Mouse (Mus musculus) cortical plate, adult 2 months (tissue): ENCODE measurements around the gene Fam189b. TPM values are rescaled to one million over a fixed set of nuclear protein-coding genes. Genes with fewer than 3 reads are reported as not detected.

Experiments
- H3K27ac ChIP-seq: fragments of 200-500 bp; 2 replicates; pipeline ENCODE4 v1.5.1; 2012; ENCODE audit warnings: low read length, control low read depth, inconsistent platforms; ENCODE audit not compliant: insufficient read depth
- H3K4me1 ChIP-seq: fragments of 200-500 bp; 2 replicates; pipeline ENCODE4 v1.6.1; 2011; ENCODE audit warnings: low read length; ENCODE audit not compliant: control insufficient read depth, insufficient read depth
- H3K4me3 ChIP-seq: fragments of 200-500 bp; 2 replicates; pipeline ENCODE4 v1.5.1; 2011; ENCODE audit warnings: mild to moderate bottlenecking, low read length, control low read depth; ENCODE audit not compliant: insufficient read depth
- CTCF ChIP-seq: fragments of 200-500 bp; IDR thresholded peaks from 2 replicates; pipeline ENCODE4 v1.5.1; 2011; ENCODE audit warnings: mild to moderate bottlenecking, control low read depth, low read length; ENCODE audit not compliant: insufficient read depth; ENCODE audit errors: extremely low read depth
- POLR2A ChIP-seq: fragments of 200-500 bp; IDR thresholded peaks from 2 replicates; pipeline ENCODE4 v1.6.1; 2011; ENCODE audit warnings: mild to moderate bottlenecking, low read length, control low read depth; ENCODE audit not compliant: insufficient read depth; ENCODE audit errors: extremely low read depth
- polyA plus RNA-seq: library from polyadenylated mRNA; depleted of rRNA; stranded (reverse); fragments of >200 nt; gene quantifications from 2 replicates; pipeline ENCODE4 v1.2.3, GENCODE M21; 2012

The Fam189b gene
- polyA plus RNA-seq, 1 experiment: 84.1 TPM

GRCm38 (mm10) chr3:89195979-89196877 is 13.3 kb downstream of the Fam189b start:
- no peak overlapping the region for H3K27ac ChIP-seq
- TF ChIP-seq POLR2A (peak; percentile 84), CTCF (peak; percentile 61)
- H3K4me3 ChIP-seq: peak overlapping the region; percentile 40
- no peaks in the 10 kb centered on the region for H3K4me1 ChIP-seq

- Histone ChIP-seq H3K4me3 (no peak overlapping the region), H3K4me1 (no peaks in the 10 kb centered on the region), H3K27ac (no peak overlapping the region)
- TF ChIP-seq POLR2A (no peak), CTCF (no peak)
These were observed 16.9 kb downstream of the Fam189b start for GRCm38 (mm10) chr3:89199839-89200238.

- no peak within 1 kb of the TSS for H3K27ac ChIP-seq
- TF ChIP-seq CTCF: no peak
- peak; percentile 64 for TF ChIP-seq POLR2A
- no peaks in the 10 kb centered on the region for H3K4me1 ChIP-seq
- H3K4me3 ChIP-seq: peak within 1 kb of the TSS; percentile 44
These were observed 19.6 kb downstream of the Fam189b start, which contains the start of gene Gba for GRCm38 (mm10) chr3:89202253-89203141. Gene Gba (plus strand): TSS chr3:89202928.

GRCm38 (mm10) chr3:89203142-89203514 is 20.2 kb downstream of the Fam189b start:
- no peaks in the 10 kb centered on the region for H3K4me1 ChIP-seq
- no peak overlapping the region for H3K27ac ChIP-seq
- TF ChIP-seq POLR2A: no peak
- no peak for TF ChIP-seq CTCF
- peak overlapping the region; percentile 44 for H3K4me3 ChIP-seq

- TF ChIP-seq CTCF: no peak
- TF ChIP-seq POLR2A: no peak
- Histone ChIP-seq H3K4me1 (no peaks in the 10 kb centered on the region), H3K27ac (no peak overlapping the region), H3K4me3 (no peak overlapping the region)
These were observed 23.1 kb downstream of the Fam189b start for GRCm38 (mm10) chr3:89206079-89206478.

- TF ChIP-seq POLR2A (no peak), CTCF (no peak)
- Histone ChIP-seq H3K4me1 (no peaks in the 10 kb centered on the region), H3K27ac (no peak overlapping the region), H3K4me3 (no peak overlapping the region)
These were observed 23.8 kb downstream of the Fam189b start for GRCm38 (mm10) chr3:89206695-89207094.

GRCm38 (mm10) chr3:89208075-89208657 is 25.2 kb downstream of the Fam189b start:
- H3K4me1 ChIP-seq: 0 out of 2 replicates have a peak, but pooled peaks cover 2% of the 10 kb centered on the region
- H3K4me3 ChIP-seq: no peak overlapping the region
- TF ChIP-seq POLR2A (0 out of 2 replicates have a peak, but pooled peaks have one; percentile 7), CTCF (no peak)
- H3K27ac ChIP-seq: no peak overlapping the region

GRCm38 (mm10) chr3:89208736-89209135 is 25.8 kb downstream of the Fam189b start:
- H3K27ac ChIP-seq: no peak overlapping the region
- 0 out of 2 replicates have a peak, but pooled peaks cover 2% of the 10 kb centered on the region for H3K4me1 ChIP-seq
- TF ChIP-seq POLR2A (peak; percentile 3; the same call in 1 of the 2 replicates), CTCF (no peak)
- H3K4me3 ChIP-seq: no peak overlapping the region

- no peak overlapping the region for H3K27ac ChIP-seq
- H3K4me1 ChIP-seq: 0 out of 2 replicates have a peak, but pooled peaks cover 2% of the 10 kb centered on the region
- H3K4me3 ChIP-seq: no peak overlapping the region
- TF ChIP-seq POLR2A: peak; percentile 20; the same call in 1 of the 2 replicates
- TF ChIP-seq CTCF: no peak
These were observed 26.8 kb downstream of the Fam189b start for GRCm38 (mm10) chr3:89209731-89210130.
